Mouse (Mus musculus): ENCODE data around the gene Ostm1.

GRCm38 (mm10) chr10:42577525-42578280, 5.9 kb upstream of the Ostm1 start:
- TF ChIP-seq POLR2A (IDR thresholded peaks at IDR 0.05; ENCODE audit: low read depth, low read length) (no peak), CTCF (IDR thresholded peaks at IDR 0.05; ENCODE audit: extremely low read depth, insufficient read length, insufficient replicate concordance, low read depth, low read length) (no peak)
